Mouse (Mus musculus) thymus, adult 18-20 months (tissue): Measurements from ENCODE around the gene Olfr800.

Source experiments
- DNase-seq, 2 experiments: peaks; one replicate each; pipeline ENCODE4 v3.0.0; 2022; ENCODE audit warnings: mixed read lengths in 2 of 2

Gene Olfr800

GRCm38 (mm10) chr10:129657394-129657793, at the start of gene Olfr800:
TSS of gene Olfr800 (plus strand) at chr10:129657694.
- DNase-seq: no peak

GRCm38 (mm10) chr10:129612470-129612869, 45.0 kb upstream of the Olfr800 start, which contains the start of gene Olfr796:
TSS of gene Olfr796 (minus strand) at chr10:129612570.
- no peak for DNase-seq

- DNase-seq: no peak
Measured at GRCm38 (mm10) chr10:129621724-129622123, 35.8 kb upstream of the Olfr800 start.

GRCm38 (mm10) chr10:129623251-129623650, 34.2 kb upstream of the Olfr800 start:
- DNase-seq: no peak

- DNase-seq: no peak
Measured at GRCm38 (mm10) chr10:129627834-129628233, 29.7 kb upstream of the Olfr800 start, which contains the start of gene Olfr798. TSS of gene Olfr798 (minus strand) at chr10:129627934.

- no peak for DNase-seq
Measured at GRCm38 (mm10) chr10:129637184-129637583, 20.3 kb upstream of the Olfr800 start, which contains the start of gene Olfr799. TSS of gene Olfr799 (plus strand) at chr10:129637484.

GRCm38 (mm10) chr10:129651763-129652162, 5.7 kb upstream of the Olfr800 start:
- no peak for DNase-seq

GRCm38 (mm10) chr10:129673765-129674164, 16.3 kb downstream of the Olfr800 start, which contains the start of gene Olfr801:
TSS of gene Olfr801 (minus strand) at chr10:129673865.
- DNase-seq: no peak

GRCm38 (mm10) chr10:129688069-129688468, 30.6 kb downstream of the Olfr800 start, which contains the start of gene Olfr802:
TSS of gene Olfr802 (minus strand) at chr10:129688169.
- DNase-seq: no peak

GRCm38 (mm10) chr10:129694186-129694585, 36.7 kb downstream of the Olfr800 start, which contains the start of gene Olfr803:
TSS of gene Olfr803 (minus strand) at chr10:129694286.
- no peak for DNase-seq

- DNase-seq: no peak
Measured at GRCm38 (mm10) chr10:129702910-129703309, 45.4 kb downstream of the Olfr800 start, which contains the start of gene Olfr804. TSS of gene Olfr804 (plus strand) at chr10:129703210.
